Mouse (Mus musculus) liver, embryonic 12.5 days (tissue): ENCODE results near the gene Chpf2. TPM values are rescaled to one million over a fixed set of nuclear protein-coding genes. Genes with fewer than 3 reads are reported as not detected.
"Not testable (repeated sequence)": the region's sequence is repeated elsewhere in the genome, so short reads cannot be mapped to it uniquely, and the experiment has no call there.

Experiments used
- ATAC-seq: fragments of 200-750 bp; cut with Nextera tagmentation; 2 replicates; pipeline ENCODE4 v1.8.0; 2017; ENCODE audit warnings: moderate number of reproducible peaks, mild to moderate bottlenecking, moderate library complexity
- H3K27ac ChIP-seq: fragments of 300-500 bp; sonication (generic); 2 replicates; pipeline ENCODE4 v1.5.1; 2016; ENCODE audit warnings: mild to moderate bottlenecking
- H3K27me3 ChIP-seq: fragments of 300-500 bp; sonication (generic); replicated peaks from 2 replicates; pipeline ENCODE4 v1.6.1; 2016; ENCODE audit warnings: mild to moderate bottlenecking, moderate library complexity
- H3K36me3 ChIP-seq: fragments of 300-500 bp; sonication (generic); 2 replicates; pipeline ENCODE4 v1.6.1; 2016; ENCODE audit warnings: mild to moderate bottlenecking, moderate library complexity
- H3K4me1 ChIP-seq: fragments of 300-500 bp; sonication (generic); 2 replicates; pipeline ENCODE4 v1.6.1; 2016
- H3K4me2 ChIP-seq: fragments of 300-500 bp; sonication (generic); 2 replicates; pipeline ENCODE4 v1.6.1; 2016; ENCODE audit warnings: mild to moderate bottlenecking, moderate library complexity
- H3K4me3 ChIP-seq: fragments of 300-500 bp; sonication (generic); 2 replicates; pipeline ENCODE4 v1.5.1; 2016; ENCODE audit warnings: mild to moderate bottlenecking, moderate library complexity
- H3K9ac ChIP-seq: fragments of 300-500 bp; sonication (generic); 2 replicates; pipeline ENCODE4 v1.6.1; 2016; ENCODE audit warnings: mild to moderate bottlenecking, moderate library complexity
- H3K9me3 ChIP-seq: fragments of 300-500 bp; sonication (generic); replicated peaks from 2 replicates; pipeline ENCODE4 v1.6.1; 2016; ENCODE audit warnings: mild to moderate bottlenecking, moderate library complexity
- WGBS: fragments of 180-500 bp; shearing (Covaris S2); methylation state at CpG from one replicate; pipeline ENCODE4 v1.1.7; 2016; ENCODE audit not compliant: insufficient replicate concordance; 5-methylcytosine and 5-hydroxymethylcytosine counted together
- polyA plus RNA-seq: library from polyadenylated mRNA; unstranded; fragments of >200 nt; fragmentation: Nextera tagmentation; extraction: Ambion mirVana; gene quantifications from 2 replicates; pipeline ENCODE4 v1.2.1, GENCODE M21; 2016

Gene Chpf2
- 16.6 and 17.6 TPM in 2 replicates for polyA plus RNA-seq

- H3K4me3 ChIP-seq, result peak within 1 kb of the TSS; percentile 83
- peaks cover 6% of the 10 kb centered on the region for H3K27me3 ChIP-seq
- H3K27ac ChIP-seq, result peak within 1 kb of the TSS; percentile 78
- 1% methylated on average over 43 of the region's 43 CpGs for WGBS
- H3K36me3 ChIP-seq, result peaks cover 30% of the 10 kb centered on the region
- H3K4me1 ChIP-seq, result peaks cover 39% of the 10 kb centered on the region
- no peaks in the 10 kb centered on the region for H3K9me3 ChIP-seq
- ATAC-seq, result peak; percentile 85
- H3K4me2 ChIP-seq, result peak within 1 kb of the TSS; percentile 80
- H3K9ac ChIP-seq, result peak within 1 kb of the TSS; percentile 84
Measured at GRCm38 (mm10) chr5:24586547-24587199, at the start of gene Chpf2. Gene Chpf2 (plus strand): TSS chr5:24586741.

- Histone ChIP-seq H3K27me3 (peaks cover 69% of the 10 kb centered on the region), H3K27ac (no peak overlapping the region), H3K4me3 (no peak overlapping the region), H3K9me3 (no peaks in the 10 kb centered on the region), H3K36me3 (no peaks in the 10 kb centered on the region), H3K4me1 (0 out of 2 replicates have a peak, but pooled peaks cover 3% of the 10 kb centered on the region), H3K4me2 (no peak overlapping the region), H3K9ac (no peak overlapping the region)
- WGBS, result 54% methylated on average over 16 of the region's 16 CpGs
- no peak for ATAC-seq
Measured at GRCm38 (mm10) chr5:24537618-24538017, 48.9 kb upstream of the Chpf2 start.

- Histone ChIP-seq H3K27ac (no peak overlapping the region), H3K4me3 (no peak overlapping the region), H3K4me1 (0 out of 2 replicates have a peak, but pooled peaks cover 3% of the 10 kb centered on the region), H3K4me2 (no peak overlapping the region), H3K9me3 (no peaks in the 10 kb centered on the region), H3K36me3 (no peaks in the 10 kb centered on the region), H3K27me3 (peaks cover 53% of the 10 kb centered on the region), H3K9ac (no peak overlapping the region)
- no peak for ATAC-seq
- 69% methylated on average over 22 of the region's 22 CpGs for WGBS
Measured at GRCm38 (mm10) chr5:24539571-24540296, 46.8 kb upstream of the Chpf2 start.

GRCm38 (mm10) chr5:24540387-24541143 lies 46.0 kb upstream of the Chpf2 start, which contains the start of gene Asb10:
Gene Asb10 (minus strand): TSS chr5:24540978.
- H3K4me1 ChIP-seq, result 0 out of 2 replicates have a peak, but pooled peaks cover 3% of the 10 kb centered on the region
- 0 out of 2 replicates have a peak, but pooled peaks have one; percentile 24 for ATAC-seq
- no peaks in the 10 kb centered on the region for H3K36me3 ChIP-seq
- WGBS, result 16% methylated on average over 14 of the region's 14 CpGs
- H3K9me3 ChIP-seq, result no peaks in the 10 kb centered on the region
- H3K9ac ChIP-seq, result no peak within 1 kb of the TSS
- no peak within 1 kb of the TSS for H3K27ac ChIP-seq
- peaks cover 59% of the 10 kb centered on the region for H3K27me3 ChIP-seq
- peak within 1 kb of the TSS; percentile 28; the same call in 1 of the 2 replicates for H3K4me2 ChIP-seq
- H3K4me3 ChIP-seq, result no peak within 1 kb of the TSS

- WGBS, result 20% methylated on average over 6 of the region's 6 CpGs
- no peak for ATAC-seq
- Histone ChIP-seq H3K36me3 (no peaks in the 10 kb centered on the region), H3K4me2 (0 out of 2 replicates have a peak overlapping the region, but pooled peaks have one; percentile 28), H3K9me3 (no peaks in the 10 kb centered on the region), H3K9ac (no peak overlapping the region), H3K4me3 (no peak overlapping the region), H3K27me3 (peaks cover 60% of the 10 kb centered on the region), H3K27ac (no peak overlapping the region), H3K4me1 (0 out of 2 replicates have a peak, but pooled peaks cover 3% of the 10 kb centered on the region)
Measured at GRCm38 (mm10) chr5:24541144-24541569, 45.4 kb upstream of the Chpf2 start.

GRCm38 (mm10) chr5:24542643-24543042 lies 43.9 kb upstream of the Chpf2 start:
- 56% methylated on average over 7 of the region's 7 CpGs for WGBS
- Histone ChIP-seq H3K4me2 (no peak overlapping the region), H3K9me3 (no peaks in the 10 kb centered on the region), H3K4me1 (0 out of 2 replicates have a peak, but pooled peaks cover 3% of the 10 kb centered on the region), H3K27me3 (peaks cover 59% of the 10 kb centered on the region), H3K27ac (no peak overlapping the region), H3K36me3 (no peaks in the 10 kb centered on the region), H3K4me3 (no peak overlapping the region), H3K9ac (no peak overlapping the region)
- no peak for ATAC-seq

- 0 out of 2 replicates have a peak, but pooled peaks cover 7% of the 10 kb centered on the region for H3K4me1 ChIP-seq
- no peaks in the 10 kb centered on the region for H3K36me3 ChIP-seq
- WGBS, result 27% methylated on average over 26 of the region's 26 CpGs
- no peaks in the 10 kb centered on the region for H3K9me3 ChIP-seq
- peak overlapping the region; percentile 13 for H3K4me2 ChIP-seq
- H3K27ac ChIP-seq, result no peak overlapping the region
- H3K9ac ChIP-seq, result no peak overlapping the region
- H3K27me3 ChIP-seq, result peaks cover 88% of the 10 kb centered on the region
- no peak for ATAC-seq
- H3K4me3 ChIP-seq, result no peak overlapping the region
Measured at GRCm38 (mm10) chr5:24550598-24551316, 35.8 kb upstream of the Chpf2 start.

GRCm38 (mm10) chr5:24551317-24551688 lies 35.2 kb upstream of the Chpf2 start:
- Histone ChIP-seq H3K27ac (no peak overlapping the region), H3K4me1 (0 out of 2 replicates have a peak, but pooled peaks cover 7% of the 10 kb centered on the region), H3K9ac (no peak overlapping the region), H3K9me3 (no peaks in the 10 kb centered on the region), H3K4me3 (no peak overlapping the region), H3K27me3 (peaks cover 83% of the 10 kb centered on the region), H3K36me3 (no peaks in the 10 kb centered on the region), H3K4me2 (peak overlapping the region; percentile 13; the same call in 1 of the 2 replicates)
- ATAC-seq, result no peak
- whole genome bisulfite sequencing, result 26% methylated on average over 2 of the region's 2 CpGs

- Histone ChIP-seq H3K4me3 (no peak overlapping the region), H3K9me3 (no peaks in the 10 kb centered on the region), H3K9ac (no peak overlapping the region), H3K27ac (no peak overlapping the region), H3K4me1 (0 out of 2 replicates have a peak, but pooled peaks cover 7% of the 10 kb centered on the region), H3K36me3 (no peaks in the 10 kb centered on the region), H3K4me2 (no peak overlapping the region), H3K27me3 (peaks cover 65% of the 10 kb centered on the region)
- 55% methylated on average over 5 of the region's 5 CpGs for WGBS
- no peak for ATAC-seq
Measured at GRCm38 (mm10) chr5:24553621-24554244, 32.8 kb upstream of the Chpf2 start.

- ATAC-seq, result not testable (repeated sequence)
- WGBS, result 73% methylated on average over 7 of the region's 7 CpGs
Measured at GRCm38 (mm10) chr5:24555335-24555734, 31.2 kb upstream of the Chpf2 start.

GRCm38 (mm10) chr5:24556709-24557108 lies 29.8 kb upstream of the Chpf2 start, which contains the start of gene 4931409K22Rik:
Gene 4931409K22Rik (minus strand): TSS chr5:24556809.
- Histone ChIP-seq H3K27ac (no peak within 1 kb of the TSS), H3K36me3 (no peaks in the 10 kb centered on the region), H3K9ac (no peak within 1 kb of the TSS), H3K4me2 (no peak within 1 kb of the TSS), H3K27me3 (peaks cover 35% of the 10 kb centered on the region), H3K9me3 (no peaks in the 10 kb centered on the region), H3K4me3 (no peak within 1 kb of the TSS), H3K4me1 (no peaks in the 10 kb centered on the region)
- no peak for ATAC-seq
- WGBS, result 58% methylated on average over 2 of the region's 2 CpGs

More at GRCm38 (mm10) chr5:24555335-24555734, 31.2 kb upstream of the Chpf2 start:
- not testable (repeated sequence) for H3K4me1 ChIP-seq, H3K9ac ChIP-seq, H3K27ac ChIP-seq, H3K4me2 ChIP-seq, H3K36me3 ChIP-seq, H3K4me3 ChIP-seq, H3K9me3 ChIP-seq
- peaks cover 49% of the 10 kb centered on the region for H3K27me3 ChIP-seq
